Mouse (Mus musculus) left cerebral cortex, postnatal 14 days (tissue): Measurements from ENCODE around the gene Sult2b1. TPM values are rescaled to one million over a fixed set of nuclear protein-coding genes. Genes with fewer than 3 reads are reported as not detected.

ENCODE experiments used
- DNase-seq, 2 experiments: peaks; one replicate each; pipeline ENCODE4 v3.0.0; 2021 to 2022; ENCODE audit warnings: low spot score in 2 of 2, mixed read lengths in 1 of 2
- intact Hi-C: fragments of 180-260 bp; cut with DNase I; formaldehyde crosslinking; loops from one replicate; pipeline ENCODE4 v1.15.1; 2025
- total RNA-seq, 2 experiments: library from RNA; stranded (reverse); gene quantifications; 2 replicates each; pipeline ENCODE4 v1.2.3; 2021

Gene Sult2b1
- total RNA-seq, 2 experiments from 2014 or later = 10.0 to 13.0 TPM

DNA sequence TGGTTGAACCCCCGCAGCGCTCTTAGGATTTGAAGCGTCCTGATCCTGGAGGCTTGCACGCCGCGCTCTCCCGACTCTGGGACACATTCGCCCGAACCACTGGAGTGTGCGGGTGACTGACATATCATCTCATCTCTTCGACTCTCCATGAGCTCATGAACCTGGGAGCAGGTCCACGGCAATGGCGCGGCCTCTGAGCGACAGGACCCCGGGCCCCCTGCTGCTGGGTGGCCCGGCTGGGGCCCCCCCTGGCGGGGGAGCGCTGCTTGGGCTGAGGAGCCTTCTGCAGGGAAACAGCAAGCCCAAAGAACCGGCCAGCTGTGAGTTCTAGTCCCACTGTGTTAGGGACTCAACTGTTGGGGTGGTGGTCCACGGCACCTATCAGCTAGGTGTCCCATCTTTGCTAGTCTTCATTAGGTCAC, 79.0 kb downstream of the Sult2b1 start:
- DNase-seq = no peak
- intact Hi-C loops = loop anchor here (10.0 kb wide), 1 partner anchor 241 kb away; the partner anchor contains the start of gene Bax

DNA sequence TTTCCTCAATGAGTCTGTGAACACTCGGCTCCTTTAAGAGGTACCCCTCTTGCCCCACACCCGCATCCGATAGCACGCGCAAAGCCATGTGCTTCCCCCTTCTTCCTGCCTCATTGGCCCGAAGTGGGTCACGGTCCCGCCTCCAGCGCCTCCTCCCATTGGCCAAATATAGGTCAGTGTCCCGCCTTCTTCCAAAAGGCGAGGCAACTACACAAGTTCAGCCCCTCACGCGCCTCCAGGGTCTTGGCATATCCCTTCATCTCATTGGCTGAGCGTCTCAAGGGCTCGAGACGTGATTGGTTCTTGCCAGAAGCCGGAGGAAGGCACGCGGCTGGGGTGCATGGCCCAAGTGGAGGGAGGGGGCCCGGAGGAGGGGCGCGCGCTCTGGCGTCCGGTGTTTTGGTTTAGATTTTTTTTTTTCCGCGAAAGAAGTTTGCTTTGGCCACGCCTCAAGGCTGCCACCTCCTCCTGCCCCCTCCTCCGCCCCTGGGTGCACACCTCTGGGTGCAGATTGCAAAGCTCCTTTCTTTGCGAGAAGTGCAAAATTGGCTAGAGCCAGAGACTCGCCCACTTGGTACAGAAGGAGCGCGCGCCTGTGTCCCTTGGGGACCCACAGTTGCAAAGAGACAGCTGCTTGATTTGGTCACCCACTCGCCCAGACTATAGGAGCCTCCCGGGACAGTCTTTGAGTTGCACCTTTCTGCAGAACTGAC, 79.6 kb downstream of the Sult2b1 start, which contains the start of gene Dbp:
Gene Dbp (plus strand): TSS at position 359 of the 713 bp plus-strand sequence.
- peak; percentile 99 to 100 for DNase-seq
- intact Hi-C loops = loop anchor here (10.0 kb wide), 1 partner anchor 240 kb away; the partner anchor contains the start of gene Bax

DNA sequence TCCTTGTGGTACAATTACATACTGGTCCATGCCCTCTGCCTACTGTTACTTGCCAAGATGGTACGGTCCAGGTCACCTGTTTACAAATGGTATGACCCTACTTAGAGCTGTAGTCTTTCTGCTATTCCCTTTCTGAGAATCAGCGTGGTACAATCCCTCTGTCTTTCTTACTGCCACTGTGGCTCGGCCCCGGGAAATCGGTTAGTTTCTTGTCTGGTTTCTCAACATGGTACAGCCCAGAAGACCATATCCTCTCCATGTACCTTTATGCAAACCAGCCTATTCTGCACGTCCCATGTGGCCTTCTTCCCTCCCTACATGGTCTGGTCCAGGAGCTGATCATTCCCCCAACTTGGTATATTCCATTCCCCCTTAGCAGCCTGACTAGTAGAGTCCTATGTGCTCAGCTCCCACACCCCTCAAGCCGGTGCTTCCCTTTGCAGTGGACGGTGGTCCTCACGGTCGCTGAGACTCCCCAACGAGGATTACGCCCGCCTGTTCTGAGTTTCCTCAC, 80.4 kb downstream of the Sult2b1 start:
- intact Hi-C loops = loop anchor here (10.0 kb wide), 1 partner anchor 239 kb away; the partner anchor contains the start of gene Bax
- peak; percentile 84 to 98 for DNase-seq

DNA sequence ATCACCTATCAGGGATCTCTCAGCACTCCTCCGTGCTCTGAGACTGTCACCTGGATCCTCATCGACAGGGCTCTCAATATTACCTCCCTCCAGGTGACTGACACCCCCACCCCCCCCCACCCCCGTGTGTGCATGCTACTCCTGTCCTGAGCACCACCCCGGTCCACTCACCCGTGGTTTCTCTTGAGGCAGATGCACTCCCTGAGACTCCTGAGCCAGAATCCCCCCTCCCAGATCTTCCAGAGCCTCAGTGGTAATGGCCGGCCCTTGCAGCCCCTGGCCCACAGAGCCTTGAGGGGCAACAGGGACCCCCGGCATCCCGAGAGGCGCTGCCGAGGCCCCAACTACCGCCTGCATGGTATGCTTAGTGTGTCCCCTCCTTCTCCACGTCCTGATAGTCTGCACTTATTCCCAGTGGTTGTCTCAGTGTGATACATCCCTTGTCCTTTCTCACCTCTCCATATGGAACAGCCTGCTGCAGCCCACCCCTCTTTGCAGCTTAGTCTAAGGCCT, 80.9 kb downstream of the Sult2b1 start:
- DNase-seq = no peak
- intact Hi-C loops = loop anchor here (10.0 kb wide), 1 partner anchor 239 kb away; the partner anchor contains the start of gene Bax

GRCm38 (mm10) chr7:45702809-45703520, 81.5 kb downstream of the Sult2b1 start:
- DNase-seq = no peak
- intact Hi-C loops = loop anchor here (10.0 kb wide), 1 partner anchor 238 kb away; the partner anchor contains the start of gene Bax

DNA sequence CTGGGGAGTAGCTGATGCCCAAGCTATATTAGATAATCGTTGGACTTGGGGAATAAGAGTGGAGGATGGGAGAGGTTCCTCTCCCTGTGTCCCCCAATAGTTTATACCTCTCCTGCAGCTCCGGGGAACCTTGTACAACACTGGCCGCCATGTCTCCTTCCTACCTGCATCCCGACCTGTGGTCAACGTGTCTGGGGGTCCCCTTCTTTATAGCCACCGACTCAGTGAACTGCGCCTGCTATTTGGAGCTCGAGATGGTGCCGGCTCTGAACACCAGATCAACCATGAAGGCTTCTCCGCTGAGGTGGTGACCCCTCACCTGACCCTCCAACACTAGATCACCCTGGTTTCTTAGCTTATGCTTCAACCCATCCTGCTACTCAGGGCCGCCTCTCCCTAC, 82.2 kb downstream of the Sult2b1 start:
- intact Hi-C loops = loop anchor here (10.0 kb wide), 1 partner anchor 238 kb away; the partner anchor contains the start of gene Bax

DNA sequence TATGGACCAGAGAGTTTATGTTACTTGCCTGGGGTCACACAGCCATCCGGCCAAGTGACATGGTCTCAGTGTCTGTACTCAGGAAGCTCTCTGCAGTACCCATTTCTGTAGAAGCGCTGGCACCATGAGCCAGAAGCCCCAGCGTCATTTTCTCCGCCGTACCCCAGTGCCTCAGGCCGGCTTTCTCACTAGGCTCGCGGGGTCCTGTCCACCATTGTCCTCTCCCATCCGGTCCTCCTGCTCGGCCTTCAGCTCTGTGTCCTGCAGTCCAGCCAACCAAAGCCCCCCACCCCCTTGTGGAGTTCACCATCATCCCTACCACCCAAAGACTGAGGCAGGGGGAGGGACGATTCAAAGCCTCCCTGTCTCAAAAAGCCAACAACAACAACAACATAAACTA, 82.9 kb downstream of the Sult2b1 start:
- intact Hi-C loops = loop anchor here (10.0 kb wide), 1 partner anchor 237 kb away; the partner anchor contains the start of gene Bax
- DNase-seq = no peak

More for the DNA sequence above, 82.2 kb downstream of the Sult2b1 start:
- no peak for DNase-seq

DNA sequence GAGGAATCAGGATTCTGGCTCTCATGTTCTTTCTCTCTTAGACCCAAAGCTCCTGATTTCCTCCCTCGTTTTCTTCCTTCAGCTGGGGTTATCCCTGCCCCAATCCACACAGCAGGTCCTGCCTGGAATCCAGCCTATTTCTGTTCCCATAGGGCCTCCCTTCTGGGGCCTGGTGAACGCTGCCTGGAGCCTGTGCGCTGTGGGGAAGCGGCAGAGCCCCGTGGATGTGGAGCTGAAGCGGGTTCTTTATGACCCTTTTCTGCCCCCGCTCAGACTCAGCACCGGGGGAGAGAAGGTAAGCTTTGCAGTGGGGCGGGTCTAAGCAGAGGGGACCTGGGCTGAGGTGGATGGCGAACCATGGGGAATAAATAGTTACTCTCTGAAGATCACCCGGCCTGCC, 83.4 kb downstream of the Sult2b1 start:
- intact Hi-C loops = loop anchor here (10.0 kb wide), 1 partner anchor 236 kb away; the partner anchor contains the start of gene Bax
- DNase-seq = no peak

DNA sequence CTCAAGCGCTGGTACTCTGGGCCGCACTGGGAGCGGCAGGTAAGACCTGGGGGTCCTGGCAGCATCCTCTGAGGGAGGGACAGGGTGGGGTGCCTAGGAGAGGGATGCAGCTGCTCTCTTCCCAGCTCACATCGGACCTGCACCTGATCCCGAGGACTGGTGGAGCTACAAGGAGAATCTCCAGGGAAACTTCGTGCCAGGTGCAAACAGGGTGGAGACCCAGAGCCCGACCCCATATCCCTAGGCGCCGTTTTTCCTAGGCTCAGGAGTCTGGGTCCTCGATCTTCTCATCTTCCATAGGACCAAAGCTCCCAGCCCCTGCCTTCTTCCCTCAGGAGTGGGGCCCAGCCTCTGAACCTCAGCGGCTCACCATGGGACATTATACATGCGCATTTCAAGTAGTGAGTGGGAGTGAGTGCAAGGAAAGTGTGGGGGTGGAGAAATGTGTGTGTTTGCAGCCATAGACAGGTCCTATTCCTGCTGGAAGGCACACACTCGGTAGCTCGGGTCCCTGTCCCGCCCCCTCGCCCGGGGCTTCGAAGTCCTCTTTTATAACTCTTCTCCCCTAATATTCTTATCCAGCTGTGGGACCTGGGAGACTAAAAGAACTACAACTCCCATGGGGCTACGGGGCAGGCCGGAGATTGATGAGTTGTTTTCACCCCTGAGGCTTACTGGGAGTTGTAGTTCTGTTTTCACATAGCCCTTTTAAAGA, 84.0 kb downstream of the Sult2b1 start:
- DNase-seq = peak; percentile 82 to 93
- intact Hi-C loops = loop anchor here (10.0 kb wide), 1 partner anchor 236 kb away; the partner anchor contains the start of gene Bax

DNA sequence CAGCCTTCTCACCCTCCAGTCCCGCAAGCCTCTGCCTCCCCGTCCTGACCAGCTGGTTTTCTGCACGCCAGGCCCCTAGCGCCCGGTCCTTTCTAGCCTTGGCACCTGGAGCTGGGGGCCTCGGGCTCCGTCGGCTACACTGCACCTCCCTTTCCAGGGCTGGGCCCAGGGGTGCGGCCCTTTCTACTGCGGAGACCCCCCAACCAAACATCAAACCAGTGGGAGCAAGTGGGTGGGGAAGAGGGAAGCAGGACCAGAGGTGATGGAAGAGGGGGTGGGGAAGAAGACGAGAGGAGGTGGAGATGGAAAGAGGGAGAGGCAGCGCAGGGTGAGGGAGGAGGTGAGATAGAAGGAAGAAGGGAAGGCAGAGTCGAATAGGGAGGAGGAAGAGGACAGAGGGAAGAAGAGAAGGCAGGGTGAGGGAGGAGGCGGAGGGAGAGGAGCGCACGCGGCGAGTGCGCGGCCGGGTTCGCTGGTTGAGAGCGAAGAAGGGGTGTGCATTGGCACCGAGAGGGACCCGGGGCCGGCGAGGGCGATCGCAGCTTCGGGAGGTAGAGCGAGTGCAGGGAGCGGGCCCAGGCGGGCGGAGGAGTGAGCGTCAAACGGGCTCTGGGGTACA, 84.8 kb downstream of the Sult2b1 start, which contains the start of gene Car11:
Gene Car11 (plus strand): TSS at position 321 of the 619 bp plus-strand sequence.
- DNase-seq = peak in 1 of 2 experiments; percentile 60
- intact Hi-C loops = loop anchor here (5.0 to 10.0 kb wide), 2 partner anchors 57 to 235 kb away; partner anchors contain the start of gene Bax

DNA sequence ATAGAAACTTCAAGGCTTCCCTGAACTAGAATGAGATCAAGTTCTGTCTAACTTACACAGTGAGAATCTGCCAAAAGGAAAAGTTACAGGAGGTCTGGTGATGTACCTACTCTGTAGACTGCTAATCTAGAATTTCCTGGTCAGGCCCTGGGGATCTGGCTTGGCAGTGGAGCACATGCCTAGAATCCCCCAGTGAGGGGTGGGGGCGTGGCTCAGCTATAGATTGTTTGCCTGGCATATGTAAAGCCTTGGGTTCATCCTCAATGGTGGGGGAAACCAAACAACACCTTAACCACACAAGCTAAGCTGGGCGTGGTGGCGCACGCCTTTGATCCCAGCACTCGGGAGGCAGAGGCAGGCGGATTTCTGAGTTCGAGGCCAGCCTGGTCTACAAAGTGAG, 86.6 kb downstream of the Sult2b1 start:
- intact Hi-C loops = loop anchor here (5.0 kb wide), 1 partner anchor 56 kb away; no protein-coding TSS in a partner anchor
- DNase-seq = no peak

DNA sequence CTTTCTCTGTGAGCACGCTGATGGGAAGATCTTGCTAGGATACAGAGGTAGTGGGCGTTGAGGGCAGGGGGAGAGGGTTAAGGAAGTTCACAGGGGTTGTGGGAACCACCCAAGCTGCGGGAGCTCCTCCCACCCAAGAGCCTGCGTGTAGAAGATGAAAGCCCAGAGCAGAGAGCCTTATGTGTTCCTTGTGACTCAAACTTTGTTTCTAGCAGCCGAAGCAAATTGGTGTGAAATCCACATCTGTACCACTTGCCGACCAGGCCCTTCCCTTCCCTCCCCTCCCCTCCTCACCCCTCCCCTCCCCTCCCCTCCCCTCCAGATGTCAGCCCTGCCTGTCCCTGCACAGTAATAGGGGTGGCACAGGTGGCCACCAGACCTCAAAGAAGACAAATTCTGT, 89.4 kb downstream of the Sult2b1 start:
- no peak for DNase-seq
- intact Hi-C loops = loop anchor here (5.0 kb wide), 1 partner anchor 53 kb away; no protein-coding TSS in a partner anchor

DNA sequence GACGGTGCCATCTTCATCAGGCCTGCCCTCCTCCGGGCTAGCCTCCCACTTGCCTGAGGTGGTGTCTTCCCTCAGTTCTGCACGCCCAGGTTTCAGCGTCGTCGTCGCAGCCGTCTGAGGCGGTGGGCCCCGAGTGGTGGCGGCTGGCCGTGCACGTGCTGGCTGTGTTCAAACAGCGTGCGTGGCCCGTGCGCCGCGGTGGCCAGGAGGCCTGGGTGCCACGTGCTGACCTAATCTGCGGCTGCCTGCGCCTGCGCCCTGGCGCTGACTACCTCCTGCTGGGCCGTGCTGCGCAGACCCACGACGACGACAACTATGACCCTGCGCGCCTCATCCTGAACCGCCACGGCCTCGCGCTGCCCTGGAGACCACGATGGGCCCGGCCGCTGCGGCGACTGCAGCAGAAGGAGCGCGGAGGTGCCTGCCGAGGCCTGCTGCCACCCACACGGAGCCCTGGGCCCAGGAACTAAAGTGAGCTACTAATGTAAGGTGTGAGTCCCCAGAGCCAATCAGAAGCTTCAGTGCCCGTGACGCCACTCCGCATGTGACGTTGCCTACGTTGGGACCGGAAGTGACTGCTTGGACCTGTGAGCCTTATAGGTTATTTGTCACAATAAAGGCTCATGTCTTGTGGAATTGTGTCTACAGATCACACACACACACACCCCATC, 90.4 kb downstream of the Sult2b1 start, which contains the start of gene Sec1:
Gene Sec1 (minus strand): TSS at position 482 of the 671 bp plus-strand sequence.
- DNase-seq = no peak
- intact Hi-C loops = no loop called here

- no peak for DNase-seq
- intact Hi-C loops = no loop called here
Measured at GRCm38 (mm10) chr7:45692364-45692763, 92.1 kb downstream of the Sult2b1 start.

DNA sequence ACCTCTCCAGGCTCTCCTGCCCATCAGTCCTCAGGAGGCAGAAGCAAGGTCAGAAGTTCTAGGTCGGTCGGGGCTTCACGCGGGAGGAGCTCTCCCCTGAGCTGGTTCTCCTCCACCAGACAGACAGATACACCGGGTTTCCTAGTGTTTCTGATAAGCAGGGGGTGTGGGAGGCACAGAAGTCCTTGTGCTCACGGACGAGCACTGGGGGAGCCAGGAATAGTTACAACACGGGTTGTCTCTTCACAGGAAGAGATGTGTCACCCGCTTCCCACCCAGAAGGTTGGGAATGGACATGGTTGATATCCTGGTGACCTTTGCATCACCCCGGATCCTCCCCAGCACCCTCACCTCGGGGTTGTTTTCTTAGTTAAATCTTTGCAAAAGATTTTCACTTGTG, 94.7 kb downstream of the Sult2b1 start:
- intact Hi-C loops = no loop called here
- DNase-seq = no peak

GRCm38 (mm10) chr7:45689099-45689498, 95.4 kb downstream of the Sult2b1 start:
- intact Hi-C loops = no loop called here
- DNase-seq = no peak

DNA sequence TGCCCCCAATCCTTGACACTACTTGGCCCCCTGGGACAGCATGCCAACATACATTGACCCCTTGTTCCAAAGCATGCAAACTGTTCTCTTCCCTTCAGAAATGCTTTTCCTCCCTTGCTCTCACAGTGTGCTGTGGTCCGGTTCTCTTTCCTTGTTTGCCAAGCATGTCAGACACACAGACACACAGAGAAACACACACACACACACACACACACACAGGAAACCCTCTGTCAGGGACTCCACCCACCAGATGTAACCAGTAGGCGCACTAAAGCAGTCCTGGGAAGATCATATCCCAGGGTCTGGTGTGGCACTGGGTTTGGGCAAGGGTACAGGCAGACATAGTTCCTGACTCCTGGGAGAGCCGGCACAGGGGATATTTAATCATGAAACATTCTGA, 97.6 kb downstream of the Sult2b1 start:
- intact Hi-C loops = no loop called here

DNA sequence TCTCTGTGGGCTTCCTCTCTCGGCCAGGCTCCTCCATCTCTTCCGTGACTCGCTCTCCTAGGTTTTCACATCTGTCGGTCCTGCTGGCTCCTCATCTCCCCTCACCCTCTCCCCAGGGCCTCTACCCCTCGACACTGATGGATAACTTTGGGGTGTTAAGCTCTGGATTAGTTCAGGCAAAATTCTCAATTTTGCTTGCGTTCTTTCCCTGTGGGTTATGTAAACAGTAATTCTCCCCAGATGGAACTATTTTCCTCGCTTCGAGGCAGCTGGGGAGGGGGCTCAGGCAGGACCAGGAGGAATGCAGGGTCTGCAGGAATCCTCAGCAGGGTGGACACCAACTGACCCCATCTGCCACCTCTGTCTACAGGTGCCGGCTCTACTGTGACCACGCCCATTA, 98.7 kb downstream of the Sult2b1 start:
- intact Hi-C loops = no loop called here
- no peak for DNase-seq

More for the DNA sequence above, 97.6 kb downstream of the Sult2b1 start:
- no peak for DNase-seq
